30 mouse cellular contexts compared by ENCODE assay signal in genomic region chr7:3313571-3313970, GRCm38 (mm10). TPM values are rescaled to one million over a fixed set of nuclear protein-coding genes. Genes with fewer than 3 reads are reported as not detected.
DNase-seq lines count a peak whose midpoint lies in the region; ATAC-seq lines count a peak whose summit lies in the region.
"Had no signal": no experiment of that assay in that cellular context is flagged by ENCODE, and none has a peak within 500 bp of the region (broad histone marks: within the 10 kb centered on the region; RNA-seq: fewer than 3 reads in every experiment).

No protein-coding gene starts in this region.

- H3K27me3 ChIP-seq in forebrain, embryonic 15.5 days: no peaks in the 10 kb centered on the region
- H3K27me3 ChIP-seq in forebrain, embryonic 16.5 days (replicated peaks; ENCODE audit: control insufficient read depth, insufficient read depth, low read length): no peaks in the 10 kb centered on the region
- H3K27me3 ChIP-seq in kidney, embryonic 14.5 days (ENCODE audit: control insufficient read depth, insufficient read depth, low read length): no peaks in the 10 kb centered on the region
- H3K27me3 ChIP-seq in neural tube, embryonic 13.5 days: no peaks in the 10 kb centered on the region
- H3K27me3 ChIP-seq in neural tube, embryonic 15.5 days (replicated peaks): no peaks in the 10 kb centered on the region
- H3K27me3 ChIP-seq: embryonic facial prominence, embryonic 12.5 days; kidney, embryonic 15.5 days; neural tube, embryonic 12.5 days had no signal

- H3K9me3 ChIP-seq in forebrain, embryonic 15.5 days: no peaks in the 10 kb centered on the region
- peaks cover 4% of the 10 kb centered on the region for H3K9me3 ChIP-seq in forebrain, embryonic 16.5 days (ENCODE audit: control insufficient read depth, low read length)
- peaks cover 5% of the 10 kb centered on the region; the same call in 1 of the 2 replicates for H3K9me3 ChIP-seq in kidney, embryonic 14.5 days (ENCODE audit: control insufficient read depth, low read length)
- 0 out of 2 replicates have a peak, but pooled peaks cover 6% of the 10 kb centered on the region for H3K9me3 ChIP-seq in neural tube, embryonic 13.5 days
- no peaks in the 10 kb centered on the region for H3K9me3 ChIP-seq in neural tube, embryonic 15.5 days (replicated peaks)
- H3K9me3 ChIP-seq: embryonic facial prominence, embryonic 12.5 days; kidney, embryonic 15.5 days had no signal

- no peak overlapping the region for H3K9ac ChIP-seq in forebrain, embryonic 15.5 days (replicated peaks)
- no peak overlapping the region for H3K9ac ChIP-seq in forebrain, embryonic 16.5 days (replicated peaks; ENCODE audit: low read depth, low read length)
- no peak overlapping the region for H3K9ac ChIP-seq in kidney, embryonic 14.5 days (ENCODE audit: low read depth, low read length)
- no peak overlapping the region for H3K9ac ChIP-seq in neural tube, embryonic 13.5 days
- no peak overlapping the region for H3K9ac ChIP-seq in neural tube, embryonic 15.5 days (replicated peaks)
- H3K9ac ChIP-seq: embryonic facial prominence, embryonic 12.5 days; heart, embryonic 13.5 days; kidney, embryonic 15.5 days; liver, embryonic 12.5 days; liver, postnatal 0 days; neural tube, embryonic 12.5 days had no signal

- H3K4me2 ChIP-seq in forebrain, embryonic 15.5 days (replicated peaks): no peak overlapping the region
- no peak overlapping the region for H3K4me2 ChIP-seq in forebrain, embryonic 16.5 days (ENCODE audit: low read length)
- no peak overlapping the region for H3K4me2 ChIP-seq in kidney, embryonic 14.5 days (replicated peaks; ENCODE audit: low read depth, low read length)
- no peak overlapping the region for H3K4me2 ChIP-seq in neural tube, embryonic 13.5 days
- H3K4me2 ChIP-seq in neural tube, embryonic 15.5 days: no peak overlapping the region
- H3K4me2 ChIP-seq: embryonic facial prominence, embryonic 12.5 days; heart, embryonic 13.5 days; kidney, embryonic 15.5 days; liver, embryonic 12.5 days; neural tube, embryonic 12.5 days had no signal

- no peak overlapping the region for H3K4me3 ChIP-seq in forebrain, embryonic 15.5 days
- H3K4me3 ChIP-seq in forebrain, embryonic 16.5 days (replicated peaks; ENCODE audit: low read length): no peak overlapping the region
- H3K4me3 ChIP-seq in kidney, embryonic 14.5 days (ENCODE audit: low read length): no peak overlapping the region
- no peak overlapping the region for H3K4me3 ChIP-seq in neural tube, embryonic 13.5 days
- H3K4me3 ChIP-seq in neural tube, embryonic 15.5 days (replicated peaks): no peak overlapping the region
- H3K4me3 ChIP-seq: embryonic facial prominence, embryonic 12.5 days; gastrocnemius, adult 2 months; heart, adult 2 months; heart, embryonic 13.5 days; kidney, embryonic 15.5 days; liver, embryonic 12.5 days; neural tube, embryonic 12.5 days had no signal

- H3K4me1 ChIP-seq in forebrain, embryonic 15.5 days: no peaks in the 10 kb centered on the region
- H3K4me1 ChIP-seq in forebrain, embryonic 16.5 days (replicated peaks; ENCODE audit: control insufficient read depth, insufficient read depth, low read length): no peaks in the 10 kb centered on the region
- no peaks in the 10 kb centered on the region; the same call in 1 of the 2 replicates for H3K4me1 ChIP-seq in kidney, embryonic 14.5 days (ENCODE audit: control insufficient read depth, insufficient read depth, low read length)
- H3K4me1 ChIP-seq in neural tube, embryonic 13.5 days (replicated peaks): no peaks in the 10 kb centered on the region; the same call in 1 of the 2 replicates
- no peaks in the 10 kb centered on the region for H3K4me1 ChIP-seq in neural tube, embryonic 15.5 days
- H3K4me1 ChIP-seq: heart, embryonic 13.5 days; liver, embryonic 12.5 days; neural tube, embryonic 12.5 days had no signal

- peak; percentile 62; the same call in 1 of the 2 replicates for ATAC-seq in forebrain, embryonic 15.5 days (replicated peaks)
- no peak for ATAC-seq in forebrain, embryonic 16.5 days
- ATAC-seq in kidney, embryonic 14.5 days (ENCODE audit: low FRiP score, low TSS enrichment): peak; percentile 16; the same call in 1 of the 2 replicates
- peak; percentile 45; the same call in 1 of the 2 replicates for ATAC-seq in neural tube, embryonic 13.5 days (ENCODE audit: low read depth)
- peak; percentile 17; the same call in 1 of the 2 replicates for ATAC-seq in neural tube, embryonic 15.5 days (ENCODE audit: low FRiP score)
- ATAC-seq: inflammation-experienced regulatory T-cells, adult 6 months; liver, embryonic 12.5 days; liver, postnatal 0 days; lung, postnatal 0 days had no signal

- DNase-seq in kidney, postnatal 10 days: no peak
- DNase-seq in neural tube, embryonic 10.5 days (ENCODE audit: extremely low spot score, low spot score): no peak
- DNase-seq in embryo, embryonic 11 days: no peak
- DNase-seq: adrenal gland, postnatal 10 days; cerebellum, adult 11-12 months; cerebellum, adult 9-11 months; gastrocnemius, adult 2 months; gastrocnemius, postnatal 36 days; heart, adult 2 months; heart, postnatal 10 days; kidney, adult 11 months; layer of hippocampus, postnatal 36 days; left cerebral cortex, postnatal 4 days; liver, postnatal 0 days; right cerebral cortex, postnatal 14 days; thymus, postnatal 14 days had no signal

- 95% methylated on average over 8 of the region's 8 CpGs for WGBS in forebrain, embryonic 15.5 days
- 88% methylated on average over 8 of the region's 8 CpGs for WGBS in forebrain, embryonic 16.5 days
- 79% methylated on average over 8 of the region's 8 CpGs for WGBS in kidney, embryonic 14.5 days
- WGBS in neural tube, embryonic 13.5 days: 91% methylated on average over 8 of the region's 8 CpGs
- 89% methylated on average over 8 of the region's 8 CpGs for WGBS in neural tube, embryonic 15.5 days

- no peak overlapping the region for H3K27ac ChIP-seq in forebrain, embryonic 15.5 days (replicated peaks)
- H3K27ac ChIP-seq in forebrain, embryonic 16.5 days (ENCODE audit: low read length): no peak overlapping the region
- H3K27ac ChIP-seq in kidney, embryonic 14.5 days (ENCODE audit: low read depth, low read length): no peak overlapping the region
- no peak overlapping the region for H3K27ac ChIP-seq in neural tube, embryonic 13.5 days (replicated peaks)
- no peak overlapping the region for H3K27ac ChIP-seq in neural tube, embryonic 15.5 days (replicated peaks)
- H3K27ac ChIP-seq: embryonic facial prominence, embryonic 12.5 days; gastrocnemius, adult 2 months; heart, adult 2 months; heart, embryonic 13.5 days; kidney, embryonic 15.5 days; liver, embryonic 12.5 days; macrophage; neural tube, embryonic 12.5 days had no signal

- H3K36me3 ChIP-seq in forebrain, embryonic 15.5 days: no peaks in the 10 kb centered on the region
- H3K36me3 ChIP-seq in forebrain, embryonic 16.5 days (ENCODE audit: control insufficient read depth, insufficient read depth): no peaks in the 10 kb centered on the region
- no peaks in the 10 kb centered on the region for H3K36me3 ChIP-seq in kidney, embryonic 14.5 days (ENCODE audit: control insufficient read depth, insufficient read depth, low read length)
- no peaks in the 10 kb centered on the region for H3K36me3 ChIP-seq in neural tube, embryonic 13.5 days
- no peaks in the 10 kb centered on the region for H3K36me3 ChIP-seq in neural tube, embryonic 15.5 days
- H3K36me3 ChIP-seq: embryonic facial prominence, embryonic 12.5 days; G1E; heart, embryonic 13.5 days; kidney, embryonic 15.5 days; liver, embryonic 12.5 days; neural tube, embryonic 12.5 days had no signal

RNA-seq across cellular contexts. Expression of gene Cacng7, which starts 19.2 kb away (rescaled TPM):
- 3.4 and 4.5 TPM in 2 replicates for polyA plus RNA-seq in forebrain, embryonic 15.5 days (2015; fragmentation: Nextera tagmentation; extraction: Ambion mirVana)
- polyA plus RNA-seq in forebrain, embryonic 16.5 days (2015; fragmentation: Nextera tagmentation; extraction: Ambion mirVana): 2.8 and 4.3 TPM in 2 replicates
- 2.2 and 2.8 TPM in 2 replicates for polyA plus RNA-seq in kidney, embryonic 14.5 days (2014; fragmentation: Nextera tagmentation; extraction: Ambion mirVana)
- polyA plus RNA-seq in neural tube, embryonic 13.5 days (2015; fragmentation: Nextera tagmentation; extraction: Ambion mirVana): 4.2 and 4.5 TPM in 2 replicates
- 3.4 and 4.1 TPM in 2 replicates for polyA plus RNA-seq in neural tube, embryonic 15.5 days (2015; fragmentation: Nextera tagmentation; extraction: Ambion mirVana)
- polyA plus RNA-seq: G1E; inflammation-experienced regulatory T-cells, adult 6 months; macrophage had no signal

RNA-seq across cellular contexts. Expression of gene Prkcg, which starts 24.6 kb away (rescaled TPM):
- 1.5 and 2.0 TPM in 2 replicates for polyA plus RNA-seq in forebrain, embryonic 15.5 days (2015; fragmentation: Nextera tagmentation; extraction: Ambion mirVana)
- 2.7 and 3.5 TPM in 2 replicates for polyA plus RNA-seq in forebrain, embryonic 16.5 days (2015; fragmentation: Nextera tagmentation; extraction: Ambion mirVana)
- 0.10 and 0.28 TPM in 2 replicates for polyA plus RNA-seq in kidney, embryonic 14.5 days (2014; fragmentation: Nextera tagmentation; extraction: Ambion mirVana)
- 0.64 and 0.76 TPM in 2 replicates for polyA plus RNA-seq in neural tube, embryonic 13.5 days (2015; fragmentation: Nextera tagmentation; extraction: Ambion mirVana)
- polyA plus RNA-seq in neural tube, embryonic 15.5 days (2015; fragmentation: Nextera tagmentation; extraction: Ambion mirVana): 1.3 and 1.4 TPM in 2 replicates
- polyA plus RNA-seq: G1E had no signal

RNA-seq across cellular contexts. Expression of gene Myadm, which starts 24.7 kb away (rescaled TPM):
- 19.6 and 21.4 TPM in 2 replicates for polyA plus RNA-seq in forebrain, embryonic 15.5 days (2015; fragmentation: Nextera tagmentation; extraction: Ambion mirVana)
- 24.3 and 25.4 TPM in 2 replicates for polyA plus RNA-seq in forebrain, embryonic 16.5 days (2015; fragmentation: Nextera tagmentation; extraction: Ambion mirVana)
- polyA plus RNA-seq in kidney, embryonic 14.5 days (2014; fragmentation: Nextera tagmentation; extraction: Ambion mirVana): 50.5 and 81.3 TPM in 2 replicates
- polyA plus RNA-seq in neural tube, embryonic 13.5 days (2015; fragmentation: Nextera tagmentation; extraction: Ambion mirVana): 40.4 and 46.4 TPM in 2 replicates
- 43.9 and 58.7 TPM in 2 replicates for polyA plus RNA-seq in neural tube, embryonic 15.5 days (2015; fragmentation: Nextera tagmentation; extraction: Ambion mirVana)
- polyA plus RNA-seq: G1E had no signal
